ENCODE assay signal across 8 mouse cellular contexts in genomic region chr4:32302668-32303067, GRCm38 (mm10).
DNase-seq lines count a peak whose midpoint lies in the region; ATAC-seq and TF ChIP-seq lines count a peak whose summit lies in the region.
"Had no signal": no experiment of that assay in that cellular context is flagged by ENCODE, and none has a peak within 500 bp of the region (broad histone marks: within the 10 kb centered on the region; RNA-seq: fewer than 3 reads in every experiment).

No protein-coding gene starts in this region.

- WGBS in lung, embryonic 14.5 days = 21% methylated on average over 5 of the region's 5 CpGs
- 46% methylated on average over 5 of the region's 5 CpGs for WGBS in forebrain, embryonic 13.5 days
- 34% methylated on average over 5 of the region's 5 CpGs for WGBS in limb, embryonic 12.5 days
- WGBS in stomach, embryonic 16.5 days = 31% methylated on average over 5 of the region's 5 CpGs

- peak; percentile 51 for DNase-seq in lung, embryonic 14.5 days
- DNase-seq in lung, postnatal 36 days = no peak
- no peak for DNase-seq in cerebellum, postnatal 36 days

- H3K4me3 ChIP-seq in lung, embryonic 14.5 days (ENCODE audit: low read depth, low read length) = no peak overlapping the region
- no peak overlapping the region for H3K4me3 ChIP-seq in forebrain, embryonic 13.5 days
- no peak overlapping the region for H3K4me3 ChIP-seq in limb, embryonic 12.5 days (replicated peaks)
- no peak overlapping the region for H3K4me3 ChIP-seq in stomach, embryonic 16.5 days (replicated peaks; ENCODE audit: low read length)

- peak overlapping the region; percentile 57 for H3K4me2 ChIP-seq in lung, embryonic 14.5 days
- H3K4me2 ChIP-seq in forebrain, embryonic 13.5 days = peak overlapping the region; percentile 48
- H3K4me2 ChIP-seq in limb, embryonic 12.5 days = peak overlapping the region; percentile 53
- H3K4me2 ChIP-seq in stomach, embryonic 16.5 days (ENCODE audit: low read depth, low read length) = peak overlapping the region; percentile 50; the same call in 1 of the 2 replicates

- peaks cover 61% of the 10 kb centered on the region for H3K4me1 ChIP-seq in lung, embryonic 14.5 days (ENCODE audit: insufficient read depth)
- H3K4me1 ChIP-seq in forebrain, embryonic 13.5 days = peaks cover 77% of the 10 kb centered on the region
- H3K4me1 ChIP-seq in limb, embryonic 12.5 days (replicated peaks) = peaks cover 84% of the 10 kb centered on the region
- H3K4me1 ChIP-seq in stomach, embryonic 16.5 days (ENCODE audit: control insufficient read depth, insufficient read depth, low read length) = peaks cover 60% of the 10 kb centered on the region

- no peaks in the 10 kb centered on the region for H3K27me3 ChIP-seq in lung, embryonic 14.5 days (ENCODE audit: insufficient read depth, low read length)
- H3K27me3 ChIP-seq in forebrain, embryonic 13.5 days = no peaks in the 10 kb centered on the region
- H3K27me3 ChIP-seq in limb, embryonic 12.5 days = no peaks in the 10 kb centered on the region
- no peaks in the 10 kb centered on the region for H3K27me3 ChIP-seq in stomach, embryonic 16.5 days (ENCODE audit: control insufficient read depth, insufficient read depth, low read length)

- H3K36me3 ChIP-seq in lung, embryonic 14.5 days (ENCODE audit: insufficient read depth) = no peaks in the 10 kb centered on the region
- 0 out of 2 replicates have a peak, but pooled peaks cover 2% of the 10 kb centered on the region for H3K36me3 ChIP-seq in forebrain, embryonic 13.5 days (ENCODE audit: poor library complexity, severe bottlenecking)
- no peaks in the 10 kb centered on the region for H3K36me3 ChIP-seq in limb, embryonic 12.5 days
- H3K36me3 ChIP-seq in stomach, embryonic 16.5 days (ENCODE audit: control insufficient read depth, insufficient read depth, low read length) = no peaks in the 10 kb centered on the region

- ATAC-seq in lung, embryonic 14.5 days (ENCODE audit: insufficient read depth) = peak; percentile 1; the same call in 1 of the 2 replicates
- peak; percentile 19 for ATAC-seq in forebrain, embryonic 13.5 days
- ATAC-seq in limb, embryonic 12.5 days (ENCODE audit: insufficient number of reproducible peaks, insufficient read depth, low FRiP score, low TSS enrichment, low read depth) = peak; percentile 75; the same call in 1 of the 2 replicates
- ATAC-seq in stomach, embryonic 16.5 days (ENCODE audit: insufficient read depth, low FRiP score) = no peak
- ATAC-seq in cerebellum, adult (ENCODE audit: insufficient number of reproducible peaks, low FRiP score, low TSS enrichment) = no peak

- TF ChIP-seq CTCF in lung, embryonic 14.5 days (IDR thresholded peaks at IDR 0.05; ENCODE audit: low read depth) = no peak

- peak overlapping the region; percentile 95 for H3K27ac ChIP-seq in lung, embryonic 14.5 days (ENCODE audit: low read depth)
- H3K27ac ChIP-seq in forebrain, embryonic 13.5 days = peak overlapping the region; percentile 96
- H3K27ac ChIP-seq in limb, embryonic 12.5 days = peak overlapping the region; percentile 96
- peak overlapping the region; percentile 93 for H3K27ac ChIP-seq in stomach, embryonic 16.5 days (ENCODE audit: low read length)
- H3K27ac ChIP-seq: macrophage had no signal

- no peak overlapping the region for H3K9ac ChIP-seq in lung, embryonic 14.5 days
- peak overlapping the region; percentile 43; the same call in 1 of the 2 replicates for H3K9ac ChIP-seq in forebrain, embryonic 13.5 days
- no peak overlapping the region for H3K9ac ChIP-seq in limb, embryonic 12.5 days (replicated peaks)
- 0 out of 2 replicates have a peak overlapping the region, but pooled peaks have one; percentile 43 for H3K9ac ChIP-seq in stomach, embryonic 16.5 days (ENCODE audit: low read length)

- H3K9me3 ChIP-seq in lung, embryonic 14.5 days (ENCODE audit: low read depth, low read length) = no peaks in the 10 kb centered on the region
- no peaks in the 10 kb centered on the region for H3K9me3 ChIP-seq in forebrain, embryonic 13.5 days (replicated peaks)
- no peaks in the 10 kb centered on the region for H3K9me3 ChIP-seq in limb, embryonic 12.5 days
- H3K9me3 ChIP-seq in stomach, embryonic 16.5 days (replicated peaks; ENCODE audit: control insufficient read depth, low read length) = no peaks in the 10 kb centered on the region

Comparison
In these comparisons a context has a peak if more than half of its experiments do, and no peak if none do; other contexts are left out.
1. ATAC-seq: peak in lung, embryonic 14.5 days (single experiment), forebrain, embryonic 13.5 days (single experiment) and limb, embryonic 12.5 days (single experiment); none in stomach, embryonic 16.5 days (single experiment) and cerebellum, adult (single experiment).
2. H3K9ac ChIP-seq: peak in forebrain, embryonic 13.5 days (single experiment) and stomach, embryonic 16.5 days (single experiment); none in lung, embryonic 14.5 days (single experiment) and limb, embryonic 12.5 days (single experiment).
3. Peak in every context shown above with its lines, with median percentiles within 50 percentile points of each other: H3K27ac ChIP-seq and H3K4me2 ChIP-seq.